Mouse (Mus musculus) liver, embryonic 14.5 days (tissue): ENCODE data around the gene Midn.

Source experiments
- CTCF ChIP-seq: IDR thresholded peaks from 2 replicates; pipeline ENCODE4 v1.5.1; 2016; ENCODE audit warnings: antibody characterized with exemption, low read depth, control low read depth
- EP300 ChIP-seq: IDR thresholded peaks from 2 replicates; pipeline ENCODE4 v1.6.1; 2016; ENCODE audit warnings: antibody characterized with exemption, low read depth

DNA sequence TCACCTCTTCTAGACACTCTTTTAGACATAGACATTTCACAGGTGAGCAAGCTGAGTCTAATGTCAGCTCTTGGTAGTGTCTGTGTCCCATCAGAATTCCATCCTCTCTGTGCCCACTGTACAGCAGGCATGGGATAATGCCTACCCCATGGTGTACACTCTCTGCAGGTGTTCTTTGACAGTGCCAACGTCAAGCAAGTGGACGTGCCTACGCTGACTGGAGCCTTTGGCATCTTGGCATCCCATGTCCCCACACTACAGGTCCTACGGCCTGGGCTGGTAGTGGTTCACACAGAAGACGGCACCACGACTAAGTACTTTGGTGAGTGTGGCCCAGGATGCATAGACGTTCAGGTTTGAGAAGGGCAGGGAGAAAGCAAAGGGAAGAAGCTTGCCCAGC is 4.4 kb upstream of the Midn start:
- no peak for TF ChIP-seq CTCF
- no peak for TF ChIP-seq EP300
